Mouse (Mus musculus) left cerebral cortex, adult 11 months (tissue): ENCODE measurements around the gene Iqcj.

ENCODE experiments used
- DNase-seq: peaks from one replicate; pipeline ENCODE4 v3.0.0; 2022; ENCODE audit warnings: low spot score

Gene Iqcj

DNA sequence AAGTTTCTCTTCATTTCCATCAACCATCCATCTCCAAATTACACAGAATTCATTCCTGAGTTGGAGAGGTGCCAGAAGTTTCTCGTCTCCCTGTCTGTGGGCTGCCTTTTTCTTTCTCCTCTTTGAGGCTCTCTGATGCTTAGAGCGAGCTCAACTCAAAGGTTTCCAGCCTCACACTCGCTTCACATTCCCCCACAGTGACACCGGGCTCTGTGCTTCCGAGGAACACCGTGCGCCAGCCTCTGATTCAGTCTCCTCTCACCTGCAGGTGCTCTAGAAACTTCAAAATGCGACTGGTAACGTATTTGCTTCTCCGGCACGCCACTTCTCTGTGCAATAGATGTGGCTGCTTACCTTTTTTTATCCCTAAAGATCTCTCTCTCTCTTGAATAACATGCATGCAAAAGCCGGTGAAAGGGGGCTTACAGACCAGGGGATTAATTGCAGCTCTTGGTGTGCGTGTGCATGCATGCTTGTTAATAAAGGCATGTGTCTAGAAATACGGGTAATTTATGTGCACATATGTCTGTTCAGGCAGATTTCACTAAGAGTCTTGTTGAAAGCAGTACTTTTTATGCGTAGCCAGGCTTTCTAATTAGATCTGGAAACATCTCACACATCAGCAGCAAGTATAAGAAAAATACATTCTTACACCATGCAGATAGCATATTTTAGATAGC, at the start of gene Iqcj, which contains the start of gene Iqschfp:
Iqcj (plus strand) TSS at position 195 of the 680 bp plus-strand sequence.
Iqschfp (plus strand) TSS at position 207 of the 680 bp plus-strand sequence.
- peak; percentile 13 for DNase-seq

GRCm38 (mm10) chr3:67852397-67852796, 39.6 kb upstream of the Iqcj start:
- no peak for DNase-seq

DNA sequence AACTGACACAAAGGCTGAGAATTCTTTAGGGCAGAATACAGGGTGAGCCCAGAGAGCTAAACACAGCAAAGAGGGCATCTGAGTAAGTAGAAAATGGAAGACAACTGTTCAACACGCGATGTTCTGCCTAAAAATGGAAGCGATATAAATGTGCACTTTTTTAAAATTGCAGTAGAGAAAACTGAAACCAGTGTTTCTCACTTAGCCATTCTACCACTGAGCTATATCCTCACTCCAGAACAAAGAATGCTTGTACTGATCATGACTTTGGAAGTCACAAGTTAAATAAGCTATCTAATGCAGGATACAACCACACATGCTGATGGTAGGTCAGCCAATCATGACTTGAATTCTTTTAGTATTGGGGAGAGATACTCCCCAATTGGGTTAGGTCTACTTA, 30.5 kb upstream of the Iqcj start:
- no peak for DNase-seq

DNA sequence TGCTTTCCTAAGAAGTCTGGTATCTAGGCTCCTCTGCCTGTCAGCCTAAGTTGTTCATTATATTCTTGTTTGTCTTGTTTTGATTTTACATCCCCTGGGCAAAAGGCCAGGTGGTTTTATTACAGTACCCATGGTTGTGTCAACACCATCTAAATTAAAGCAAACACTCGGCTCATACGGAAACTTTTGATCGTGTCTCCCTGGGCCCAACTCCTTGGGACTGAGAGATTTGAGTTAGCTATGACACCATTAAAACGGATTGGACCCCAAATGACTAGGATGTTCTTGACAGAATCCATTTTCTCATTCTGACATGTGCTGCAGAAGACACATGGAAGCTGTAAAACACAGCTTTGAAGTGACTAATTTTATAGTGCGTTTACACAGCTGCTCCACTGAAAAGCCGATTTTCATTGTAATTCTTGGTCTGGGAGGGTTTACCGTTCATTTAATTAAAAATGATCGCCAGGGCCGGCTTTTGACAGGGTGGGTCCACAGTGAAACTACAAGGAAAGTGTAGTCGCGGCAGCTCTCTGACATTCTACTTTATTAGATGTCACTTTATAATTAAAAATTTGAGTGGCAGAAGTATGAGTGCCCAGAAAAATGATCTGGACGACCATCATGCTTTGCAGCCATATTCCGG, 24.5 kb upstream of the Iqcj start:
- DNase-seq = no peak

- DNase-seq = no peak
Measured at GRCm38 (mm10) chr3:67869424-67869823, 22.6 kb upstream of the Iqcj start.

DNA sequence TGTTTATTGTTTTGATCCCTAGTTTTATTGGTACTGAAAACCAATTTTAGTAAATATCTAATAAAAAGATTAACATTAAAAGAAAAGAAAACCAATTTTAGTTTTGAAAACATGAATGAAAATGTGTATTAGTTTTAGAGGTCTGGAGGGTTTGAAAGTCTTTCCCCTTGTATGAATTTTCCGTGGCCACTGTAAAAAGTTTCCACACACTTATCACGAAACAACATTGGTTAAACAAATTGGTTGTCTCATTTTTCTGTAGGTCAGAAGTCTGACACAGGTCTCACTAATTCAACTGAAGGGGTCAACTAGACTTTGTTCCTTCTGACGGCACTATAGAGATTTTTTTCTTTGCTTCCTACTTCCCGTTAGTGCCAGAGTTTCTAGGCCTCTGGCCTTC, 14.8 kb upstream of the Iqcj start:
- DNase-seq = no peak

DNA sequence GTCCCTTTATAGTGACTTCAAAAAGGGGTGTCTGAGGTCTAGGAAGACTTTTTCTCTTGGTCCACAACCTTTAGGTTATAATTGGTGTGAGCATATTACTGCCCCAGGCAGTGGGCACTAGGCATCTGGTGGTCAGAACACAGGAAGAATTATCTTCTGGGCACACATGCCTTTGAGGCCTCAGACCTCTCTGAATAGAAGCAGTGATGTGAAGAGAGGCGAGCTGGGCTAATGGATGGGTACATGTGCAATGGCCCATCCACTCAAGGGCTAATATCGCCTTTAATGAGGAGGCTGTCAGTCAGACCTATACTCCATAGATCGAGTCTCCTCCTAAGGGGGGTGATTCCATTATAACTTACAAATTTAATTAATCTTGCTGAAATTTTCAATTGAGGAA, 7.7 kb upstream of the Iqcj start:
- no peak for DNase-seq

DNA sequence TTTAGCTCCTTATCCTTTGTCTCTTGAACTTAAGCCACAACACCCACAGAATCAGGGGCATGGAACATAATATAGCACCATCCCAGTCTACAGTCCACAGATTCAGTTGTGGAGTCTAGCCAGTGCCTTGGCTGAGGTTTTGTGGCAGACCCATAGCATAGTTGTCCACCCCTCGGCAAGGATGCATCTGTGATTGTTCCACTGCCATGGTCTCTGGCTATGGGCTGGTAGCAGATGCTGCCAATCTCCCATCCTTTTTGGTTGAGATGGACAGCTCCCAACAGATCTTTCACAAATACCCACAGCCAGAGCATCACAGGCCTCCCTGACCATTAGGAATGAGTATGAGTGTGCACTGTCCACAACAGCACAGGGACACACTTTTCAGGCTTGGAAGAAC, 5.8 kb upstream of the Iqcj start:
- no peak for DNase-seq

- DNase-seq = no peak
Measured at GRCm38 (mm10) chr3:67887251-67887650, 4.8 kb upstream of the Iqcj start.

- DNase-seq = no peak
Measured at GRCm38 (mm10) chr3:67892768-67893167, 748 bp downstream of the Iqcj start.

GRCm38 (mm10) chr3:67902517-67902916, 10.5 kb downstream of the Iqcj start:
- no peak for DNase-seq

GRCm38 (mm10) chr3:67908586-67908985, 16.6 kb downstream of the Iqcj start:
- DNase-seq = peak; percentile 17

GRCm38 (mm10) chr3:67918098-67918497, 26.1 kb downstream of the Iqcj start:
- no peak for DNase-seq

DNA sequence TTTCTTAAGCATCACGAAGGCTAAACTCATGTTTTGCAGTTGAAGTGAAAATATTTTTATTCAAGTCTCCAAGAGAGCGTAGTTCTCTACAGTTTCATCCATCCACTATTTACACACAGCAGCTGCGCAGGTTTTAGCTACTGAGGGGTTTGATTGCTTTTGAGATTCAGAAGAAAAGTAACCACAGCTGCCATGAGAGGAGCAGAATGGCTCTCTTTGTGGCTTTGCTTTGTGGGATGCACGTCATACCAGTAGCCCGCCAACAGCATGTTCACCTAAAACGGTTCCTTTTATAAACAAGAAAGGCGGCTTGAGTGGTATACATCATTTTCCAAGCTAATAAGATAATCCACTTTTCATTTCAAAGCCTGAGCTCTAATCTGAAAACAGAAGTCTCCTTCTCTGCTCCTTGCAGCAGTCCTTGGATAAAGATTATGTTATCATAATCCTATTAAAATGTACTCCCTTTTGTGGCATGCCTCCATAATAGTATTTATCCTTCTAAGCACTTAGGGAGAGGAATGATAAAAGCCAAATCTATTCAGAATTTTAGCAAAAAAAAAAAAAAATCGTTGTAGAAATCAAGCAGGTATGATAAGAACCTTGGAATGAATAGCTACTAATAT, 26.7 kb downstream of the Iqcj start:
- no peak for DNase-seq

GRCm38 (mm10) chr3:67923095-67923494, 31.1 kb downstream of the Iqcj start:
- DNase-seq = no peak

DNA sequence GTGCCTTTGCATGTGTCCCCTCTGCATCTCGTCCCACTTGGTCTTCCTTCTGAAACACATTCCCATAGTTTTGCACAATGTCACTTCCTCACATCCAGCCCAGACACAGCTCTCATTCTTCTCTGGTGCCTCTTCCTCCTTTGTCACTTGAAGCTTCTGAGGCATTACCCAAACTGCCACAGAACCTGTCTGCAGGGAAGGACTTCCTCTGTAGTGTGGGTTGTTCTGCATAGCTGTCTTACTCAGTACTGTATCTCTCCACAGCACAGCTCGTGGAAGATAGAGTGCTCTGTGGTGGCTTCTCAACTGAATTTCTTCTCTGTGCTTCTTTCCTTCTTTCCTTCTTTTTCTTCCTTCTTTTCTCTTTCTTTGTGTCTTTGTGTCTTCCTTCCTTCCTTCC, 33.4 kb downstream of the Iqcj start:
- DNase-seq = no peak

DNA sequence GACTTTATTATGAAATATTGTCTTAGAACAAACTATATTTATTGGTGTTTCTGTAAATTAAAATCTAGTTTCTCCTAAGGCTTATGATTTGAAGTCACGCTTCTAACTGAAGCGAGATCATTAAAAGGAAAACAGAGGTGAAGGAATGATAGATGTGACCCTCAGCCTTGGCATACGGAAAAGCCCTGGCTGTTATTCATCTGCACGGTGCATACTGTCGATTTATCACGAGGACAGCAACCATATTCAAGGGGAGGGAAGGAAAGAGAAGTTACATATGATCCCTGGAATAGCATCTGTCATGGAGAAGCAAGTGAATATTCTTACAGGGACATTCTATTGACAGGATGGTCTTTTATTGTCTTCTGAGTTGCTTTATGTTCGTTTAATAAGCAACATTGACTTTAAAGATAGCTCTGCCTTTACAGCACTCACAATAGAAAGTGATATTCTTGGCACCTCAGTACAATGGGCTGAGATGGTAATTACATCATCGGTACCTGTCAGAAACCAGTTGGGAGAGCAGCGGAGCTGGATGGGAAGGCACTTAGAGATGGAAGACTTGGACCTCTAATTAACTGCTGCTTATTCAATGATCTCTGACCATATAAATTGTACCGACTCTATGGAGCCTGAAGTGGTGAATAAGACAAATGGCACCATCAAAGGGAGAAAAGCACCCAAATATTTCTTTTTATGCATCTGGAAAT, 38.6 kb downstream of the Iqcj start:
- no peak for DNase-seq

DNA sequence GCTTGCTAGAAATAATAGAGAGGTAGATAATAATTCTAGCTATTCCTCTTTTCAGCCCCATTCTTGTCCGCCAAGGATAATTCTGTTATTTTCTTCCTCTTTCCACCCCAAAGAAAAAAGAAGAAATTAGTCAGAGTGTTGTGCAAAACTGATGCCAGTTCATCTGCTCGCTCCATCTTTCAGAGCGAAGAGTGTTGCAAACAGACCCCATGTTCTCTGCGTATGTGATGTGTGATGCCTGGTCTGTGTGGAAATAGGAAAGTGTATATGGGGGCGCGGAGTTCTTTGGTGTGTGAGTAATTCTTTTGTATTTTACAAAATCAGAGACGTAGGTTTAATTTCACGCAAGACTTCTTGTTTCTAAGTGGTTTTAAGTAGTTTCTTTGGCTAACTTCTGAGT, 39.2 kb downstream of the Iqcj start:
- no peak for DNase-seq

- no peak for DNase-seq
Measured at GRCm38 (mm10) chr3:67931914-67932313, 39.9 kb downstream of the Iqcj start.

- no peak for DNase-seq
Measured at GRCm38 (mm10) chr3:67935829-67936228, 43.8 kb downstream of the Iqcj start.

DNA sequence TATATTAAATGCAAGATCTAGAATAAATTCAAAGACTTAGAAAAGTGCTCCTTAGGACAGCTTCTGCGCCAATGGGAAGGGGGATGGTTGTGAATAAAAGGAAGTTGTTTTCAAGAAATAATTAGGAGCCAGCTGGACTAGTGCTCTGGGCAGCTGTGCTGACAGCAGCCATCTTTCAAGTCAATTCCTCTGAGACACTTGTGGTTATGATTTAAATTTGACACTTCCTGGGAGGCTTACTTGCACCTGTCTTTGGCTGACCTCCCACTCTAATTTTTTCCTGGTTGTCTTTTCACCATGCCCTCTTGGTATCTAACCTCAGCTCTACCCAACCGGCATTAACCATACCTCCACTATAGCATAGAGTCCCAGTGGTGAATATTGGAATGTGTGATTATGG, 55.0 kb downstream of the Iqcj start:
- DNase-seq = no peak

DNA sequence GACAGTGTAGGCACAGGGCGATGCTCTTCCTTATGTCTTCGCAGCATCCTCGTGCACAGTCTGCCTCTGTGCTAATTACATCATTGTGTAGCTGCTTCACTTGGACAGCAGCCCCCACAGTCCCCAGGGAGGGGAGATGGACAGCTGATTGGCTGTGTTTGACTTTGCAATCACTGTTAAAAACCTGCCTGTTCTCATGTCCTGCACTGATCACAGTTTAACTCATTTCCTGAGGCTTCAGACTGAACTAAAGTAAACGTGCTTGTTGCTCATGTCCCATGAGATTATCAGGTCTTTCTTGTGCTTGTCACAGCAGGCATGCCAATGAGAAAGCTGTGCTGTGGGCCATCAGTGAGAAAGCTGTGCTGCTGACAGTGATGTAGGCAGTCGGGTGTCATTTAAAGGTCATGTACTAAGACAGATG, 60.5 kb downstream of the Iqcj start:
- no peak for DNase-seq
